Mouse (Mus musculus) liver (tissue): ENCODE data around the gene Gm11627.
"Not testable (repeated sequence)": the region's sequence is repeated elsewhere in the genome, so short reads cannot be mapped to it uniquely, and the experiment has no call there.

Experiments used
- DNase-seq: peaks from one replicate; pipeline ENCODE4 v3.0.0-alpha.2; 2020; ENCODE audit warnings: mixed read lengths

The Gm11627 gene

DNA sequence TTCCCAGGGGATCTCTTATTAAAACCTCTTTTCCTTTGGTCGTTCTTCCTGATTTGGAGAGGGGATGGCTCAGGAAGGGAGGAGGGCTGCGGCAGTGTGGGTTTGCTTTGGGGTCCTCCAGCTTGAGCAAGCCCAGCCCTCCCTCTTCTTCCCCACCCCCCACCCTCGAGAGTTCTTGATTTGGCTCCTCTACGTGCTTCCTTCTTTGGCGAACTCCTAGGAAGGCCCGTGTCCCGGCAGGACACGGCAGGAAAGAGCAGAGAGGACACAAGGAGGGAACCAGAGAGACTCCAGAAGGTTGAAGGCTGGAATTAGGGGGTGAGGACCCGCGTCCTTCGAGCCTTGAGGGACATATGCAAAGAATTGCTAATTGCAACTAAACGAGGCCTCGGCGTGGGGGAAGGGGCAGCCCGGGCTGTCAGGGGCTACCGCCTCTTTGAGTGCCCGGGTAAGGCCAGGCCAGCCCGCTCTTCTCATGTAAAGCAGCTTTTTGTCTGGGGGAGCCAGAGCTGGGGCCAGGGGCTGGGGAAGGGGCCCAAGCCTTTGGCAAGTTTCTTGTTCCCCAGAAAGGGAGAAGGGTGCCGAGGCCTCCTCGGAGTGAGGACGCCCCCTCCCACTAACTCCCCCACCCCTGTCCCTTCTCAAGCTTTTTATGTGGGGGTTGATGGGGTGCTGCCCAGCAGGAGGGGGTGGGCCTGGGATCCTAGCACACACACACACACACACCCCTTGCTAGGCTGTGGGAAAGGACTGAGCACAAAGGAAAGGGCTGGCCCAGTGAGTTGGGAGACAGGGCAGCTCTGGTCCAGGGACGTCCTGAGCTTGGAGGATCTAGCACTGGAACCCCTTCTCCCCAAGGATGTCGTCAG lies at the start of gene Gm11627:
Gene Gm11627 (minus strand): TSS at position 297 of the 869 bp plus-strand sequence.
- DNase-seq = peak; percentile 17

DNA sequence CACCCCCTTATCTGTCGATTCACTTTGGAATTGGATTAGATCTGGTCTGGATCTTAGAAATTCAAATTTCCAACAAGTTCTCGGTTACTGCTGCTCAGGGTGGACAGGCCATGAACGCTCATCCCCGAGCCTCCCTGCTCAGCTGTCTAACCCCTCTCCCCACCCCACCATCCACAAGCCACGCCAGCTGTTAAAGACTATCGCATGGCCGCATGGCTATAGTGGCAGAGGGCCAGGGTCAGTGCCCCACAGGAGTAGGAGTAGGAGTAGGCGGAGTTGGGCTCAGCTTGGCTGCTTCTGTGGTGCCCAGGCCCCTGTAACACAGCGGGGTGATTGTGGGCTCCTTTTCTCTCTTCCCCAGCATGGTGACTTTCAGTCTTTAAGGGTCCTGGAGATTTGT lies 49.3 kb upstream of the Gm11627 start:
- no peak for DNase-seq

DNA sequence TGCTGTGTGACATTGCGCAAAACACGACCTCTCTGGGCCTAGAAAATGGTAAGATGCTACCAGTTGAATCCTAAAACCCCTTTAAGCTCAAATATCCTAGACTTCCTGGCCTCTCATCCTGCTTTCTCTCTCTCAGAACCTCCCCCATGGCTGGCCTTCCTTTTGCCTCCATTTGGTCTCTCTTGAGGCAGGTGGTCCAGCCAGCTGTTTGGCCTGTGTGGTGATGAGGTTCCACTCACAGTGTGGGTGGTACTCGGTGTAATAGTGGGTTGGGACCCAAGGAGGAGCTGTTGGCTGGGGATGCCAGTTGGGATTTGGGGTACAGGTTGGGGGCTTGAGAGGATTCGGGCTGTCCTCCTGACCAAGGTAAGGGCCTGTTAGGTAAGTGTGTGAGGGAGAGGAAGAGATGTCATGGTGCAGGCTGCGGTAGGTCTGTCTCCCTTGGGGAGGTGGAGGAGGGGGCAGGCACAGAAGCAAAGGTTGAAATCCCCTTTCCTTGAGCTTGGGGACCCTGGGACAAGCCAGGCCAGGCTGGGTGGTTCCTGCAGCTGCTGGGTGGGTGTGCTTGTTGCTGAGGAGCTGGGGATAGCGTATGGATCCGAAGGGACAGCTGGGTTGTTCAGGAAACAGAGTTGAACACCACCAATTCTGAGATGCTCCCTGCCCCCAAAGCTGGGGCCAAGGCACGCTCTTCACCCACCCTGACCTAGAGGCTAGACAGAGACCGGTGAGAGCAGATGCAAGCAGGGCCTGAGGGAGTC lies 48.1 kb upstream of the Gm11627 start:
- no peak for DNase-seq

DNA sequence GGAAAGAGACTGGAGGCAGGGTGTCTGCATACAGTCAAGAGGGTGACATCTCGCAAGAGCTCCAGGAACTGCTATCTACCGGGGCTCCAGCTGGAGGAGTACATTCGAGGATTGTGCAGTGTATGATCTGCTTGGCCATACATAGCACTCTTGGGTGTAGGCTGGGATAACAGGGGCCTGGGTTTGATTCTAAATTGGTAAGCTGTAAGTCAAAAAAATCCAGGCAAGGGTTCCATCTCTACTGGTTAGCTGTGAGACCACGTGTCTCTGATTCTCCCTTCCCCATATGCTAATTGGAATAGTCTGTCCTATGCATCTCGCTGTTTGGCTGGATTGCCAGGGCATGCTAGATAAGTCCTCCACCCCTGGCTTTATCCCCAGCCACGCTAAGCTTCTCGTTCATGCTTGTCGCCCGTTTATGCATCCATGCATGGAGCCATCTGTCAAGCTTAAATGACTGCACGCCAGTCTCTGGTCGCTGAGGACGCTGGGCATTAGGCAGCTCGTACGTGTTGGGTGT lies 45.7 kb upstream of the Gm11627 start:
- DNase-seq = no peak

DNA sequence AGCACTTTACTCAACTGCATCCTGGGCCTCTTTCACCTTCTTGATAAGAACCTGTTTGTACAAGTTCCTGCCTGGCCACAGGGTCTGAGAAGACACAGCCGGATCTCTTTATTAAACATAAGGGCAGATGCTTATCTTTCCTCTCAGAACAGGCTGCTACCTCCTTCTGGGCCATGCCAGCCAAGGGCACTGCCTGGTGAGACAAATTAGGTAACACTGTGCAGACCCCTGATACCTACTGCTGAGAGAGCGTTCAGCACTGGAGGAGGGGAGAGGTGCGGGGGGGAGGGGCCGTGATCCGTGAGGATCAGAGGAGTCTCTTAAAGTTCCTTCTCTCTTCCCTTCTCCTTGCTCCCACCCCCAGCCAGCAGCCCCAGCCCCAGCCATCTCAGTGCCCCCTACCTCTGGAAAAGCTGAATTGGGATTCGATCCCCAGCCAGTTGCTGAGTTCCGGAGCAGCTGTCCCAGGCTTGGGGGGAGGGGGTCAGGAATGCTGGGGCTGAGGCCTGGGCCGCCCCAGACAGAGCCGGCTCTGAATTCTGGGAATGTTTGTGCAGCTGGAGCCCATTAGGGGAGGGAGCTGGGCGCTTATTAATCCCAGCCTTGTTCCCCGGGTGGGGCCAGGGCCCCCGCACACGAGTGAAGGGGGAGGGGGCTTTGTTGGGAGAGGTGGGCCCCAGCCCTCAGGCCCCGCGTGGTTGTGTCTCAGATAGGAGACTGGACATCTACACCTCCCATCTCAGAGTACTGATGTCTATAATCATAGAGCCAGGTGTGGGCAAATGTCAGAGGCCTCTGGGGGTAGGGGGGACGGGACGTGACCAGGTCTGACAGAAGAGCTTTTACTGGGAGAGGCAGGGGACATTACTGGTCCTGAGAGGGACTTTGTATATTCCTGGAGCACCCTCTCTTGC lies 44.9 kb upstream of the Gm11627 start:
- peak; percentile 57 for DNase-seq

DNA sequence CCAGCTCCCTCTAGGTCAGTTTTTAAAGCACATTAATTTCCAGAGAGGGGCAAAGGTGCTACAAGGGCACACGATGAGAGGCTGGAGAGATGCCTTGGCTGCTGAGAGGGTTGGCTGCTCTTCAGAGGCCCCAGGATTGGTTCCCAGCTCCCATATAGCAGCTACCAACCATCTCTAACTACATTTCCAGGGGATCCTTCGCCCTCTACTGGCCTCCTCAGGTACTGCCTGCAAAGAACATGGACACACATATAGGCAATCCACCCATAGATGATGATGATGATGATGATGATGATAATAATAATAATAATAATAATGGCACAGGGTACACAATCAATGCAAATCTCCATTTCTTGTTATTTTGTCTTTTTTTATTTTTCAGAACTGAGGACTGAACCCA lies 40.2 kb upstream of the Gm11627 start:
- no peak for DNase-seq

DNA sequence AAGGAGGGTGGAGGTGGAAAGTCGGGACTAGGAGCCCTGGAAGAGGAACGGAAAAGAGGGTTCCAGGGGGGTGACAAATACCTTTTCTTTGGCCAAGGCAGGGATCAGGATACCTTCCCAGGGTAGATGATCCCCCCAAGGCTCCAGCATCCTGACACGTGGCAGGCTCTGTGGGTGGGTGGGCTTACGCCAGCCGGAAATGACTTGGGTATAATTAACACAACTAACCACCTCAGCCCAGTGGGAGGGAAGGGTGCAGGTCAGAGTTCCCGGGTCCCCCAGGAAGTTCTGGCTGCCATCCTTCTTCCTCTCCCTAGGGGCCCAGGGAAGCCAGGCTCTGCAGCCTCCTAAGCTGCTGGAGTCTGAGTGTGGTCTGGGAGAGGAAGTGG lies 32.0 kb upstream of the Gm11627 start:
- DNase-seq = no peak

DNA sequence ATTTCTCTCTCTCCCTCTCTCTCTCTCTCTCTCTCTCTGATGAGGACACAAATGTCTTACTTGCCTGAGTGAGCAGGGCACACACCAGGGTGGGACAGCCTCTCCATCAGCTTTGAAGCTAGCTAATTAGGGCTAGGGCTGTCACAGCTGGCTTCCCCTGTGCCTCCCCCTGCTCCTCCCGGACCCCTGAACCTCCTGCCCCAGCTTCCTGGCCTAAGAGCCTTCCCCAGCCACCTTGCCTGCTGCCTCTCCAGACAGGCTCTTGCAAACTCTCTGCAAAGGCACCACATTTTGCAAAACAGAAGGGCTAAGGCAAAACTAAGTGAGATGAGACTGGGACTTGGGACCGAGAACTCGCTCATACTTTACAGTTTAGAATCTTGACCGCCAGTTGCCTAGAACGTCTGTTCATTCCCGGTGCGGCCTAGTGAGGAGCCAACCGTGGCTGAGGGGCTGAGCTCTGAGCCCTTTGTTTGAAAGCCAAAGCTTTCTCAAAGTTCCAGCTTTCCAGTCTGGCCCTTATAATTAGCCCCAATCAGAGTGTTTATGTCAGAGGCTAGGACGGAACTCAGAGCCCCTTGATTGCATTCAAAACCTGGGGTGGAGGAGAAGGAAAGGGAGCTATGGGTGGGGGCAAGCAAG lies 31.5 kb upstream of the Gm11627 start:
- DNase-seq = no peak

DNA sequence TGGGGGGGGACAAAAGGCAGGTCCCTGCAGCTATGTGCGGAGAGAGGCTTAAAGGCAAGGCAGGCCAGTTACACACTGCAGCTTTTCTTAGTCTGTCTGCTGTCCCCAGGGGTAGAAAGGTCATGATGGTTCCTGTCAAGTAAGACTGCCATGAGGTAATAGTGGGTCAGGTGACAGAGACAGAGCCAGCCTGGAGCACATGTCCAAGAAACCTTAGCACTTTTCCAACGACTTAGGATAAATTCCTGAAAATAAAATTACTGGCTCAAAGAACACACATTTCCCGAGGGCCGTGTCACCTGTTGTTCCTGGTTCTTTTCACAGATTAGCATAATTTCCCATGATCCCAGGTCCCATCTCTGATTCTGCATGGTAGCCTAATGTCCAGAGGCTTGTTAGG lies 31.0 kb upstream of the Gm11627 start:
- no peak for DNase-seq

DNA sequence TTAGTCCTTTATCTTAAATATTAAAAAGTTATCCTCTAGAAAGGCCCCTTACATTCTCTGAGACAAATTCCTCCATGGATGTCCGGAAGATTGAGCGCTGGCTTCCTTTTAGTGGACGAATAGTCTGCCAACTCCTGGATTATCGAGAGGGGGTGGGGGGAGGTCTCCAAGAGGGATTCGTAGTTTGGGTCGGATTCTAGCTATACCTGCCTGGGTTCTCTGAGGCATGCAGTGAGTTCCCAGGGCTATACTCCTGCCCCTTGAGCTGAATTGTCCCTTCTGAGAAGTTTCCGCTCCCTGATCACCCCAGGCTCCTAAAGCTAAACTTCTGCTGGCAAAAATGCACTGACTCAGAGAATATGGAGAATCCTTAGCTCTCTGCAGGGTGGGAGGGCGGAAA lies 30.2 kb upstream of the Gm11627 start:
- DNase-seq = no peak

DNA sequence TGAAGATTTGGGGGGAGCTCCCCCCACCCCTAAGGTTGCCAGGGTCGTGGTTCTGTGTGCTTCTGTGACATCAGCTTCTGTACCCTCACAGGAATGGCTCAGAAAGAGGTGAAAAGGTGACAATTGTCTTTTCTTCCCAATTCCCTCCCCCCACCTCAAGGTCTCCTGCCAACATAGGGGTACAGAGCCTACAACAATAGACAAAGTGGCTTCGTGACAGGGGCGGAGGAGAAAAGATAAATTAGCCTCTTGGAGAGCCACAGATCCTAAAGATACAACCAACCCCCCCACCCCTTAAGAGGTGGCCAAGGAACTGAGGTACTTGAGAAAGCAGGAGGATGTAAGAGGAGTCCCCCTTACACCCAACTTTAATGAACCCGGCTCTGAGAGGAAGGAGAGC lies 29.4 kb upstream of the Gm11627 start:
- DNase-seq = no peak

DNA sequence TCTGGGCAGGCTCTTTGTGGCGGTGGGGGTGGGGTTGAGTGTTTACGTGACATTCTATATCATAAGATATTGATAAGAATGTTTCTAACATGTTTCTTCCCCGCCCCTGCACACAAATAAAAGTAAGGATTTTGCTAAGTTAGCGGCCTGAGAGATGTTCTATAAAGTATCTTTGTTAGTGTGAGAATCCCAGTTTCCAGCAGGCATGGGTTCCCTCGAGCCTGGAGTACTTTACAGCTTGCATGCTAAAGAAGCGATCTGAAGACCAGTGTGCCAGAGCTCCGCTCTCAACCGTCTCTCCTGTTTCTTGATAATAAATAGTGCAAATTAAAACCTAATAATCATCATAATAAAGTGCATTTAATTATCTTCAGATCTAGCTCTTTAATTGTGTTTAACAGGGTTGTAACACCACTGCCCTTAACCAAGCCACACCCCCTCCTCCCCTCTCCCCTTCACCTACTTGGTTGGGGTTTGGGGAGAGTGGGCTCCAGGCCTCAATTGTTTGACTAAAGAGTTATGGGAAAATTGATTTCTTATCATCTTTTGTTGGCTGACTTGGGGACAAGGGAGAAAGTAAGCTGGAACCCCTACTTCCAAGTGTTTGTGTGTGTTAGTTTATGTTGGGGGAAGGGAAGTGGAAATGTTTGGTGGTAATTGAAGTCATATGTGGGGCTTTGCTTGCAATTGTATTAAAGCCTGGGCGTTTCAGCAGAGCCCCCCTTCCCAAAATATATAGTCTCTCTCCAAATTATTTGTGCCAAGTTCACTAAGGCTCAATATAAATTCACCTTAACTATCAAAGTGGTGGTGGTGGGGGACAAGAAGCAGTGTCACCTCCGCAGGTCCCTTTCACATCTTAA lies 28.7 kb upstream of the Gm11627 start:
- no peak for DNase-seq

DNA sequence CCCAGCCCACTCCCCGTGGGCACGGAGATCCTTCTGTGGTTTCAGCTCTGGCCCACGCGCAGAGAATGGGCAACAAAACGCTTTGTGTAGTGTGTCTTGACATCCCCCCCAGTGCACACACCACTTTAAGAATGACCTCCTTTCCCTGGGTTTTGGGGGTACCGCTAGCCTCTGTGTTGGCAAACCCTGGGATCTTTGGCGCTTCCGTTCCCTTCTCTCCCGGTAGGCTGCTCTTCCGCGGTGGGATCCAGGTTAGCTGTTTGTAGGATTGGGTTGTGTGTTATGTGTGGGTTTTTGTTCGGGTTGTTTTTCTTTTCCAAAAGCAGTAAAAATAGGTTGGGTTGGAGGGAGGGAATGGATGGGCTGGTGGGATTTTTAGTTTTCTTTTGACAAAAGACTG lies 27.9 kb upstream of the Gm11627 start:
- not testable (repeated sequence) for DNase-seq

DNA sequence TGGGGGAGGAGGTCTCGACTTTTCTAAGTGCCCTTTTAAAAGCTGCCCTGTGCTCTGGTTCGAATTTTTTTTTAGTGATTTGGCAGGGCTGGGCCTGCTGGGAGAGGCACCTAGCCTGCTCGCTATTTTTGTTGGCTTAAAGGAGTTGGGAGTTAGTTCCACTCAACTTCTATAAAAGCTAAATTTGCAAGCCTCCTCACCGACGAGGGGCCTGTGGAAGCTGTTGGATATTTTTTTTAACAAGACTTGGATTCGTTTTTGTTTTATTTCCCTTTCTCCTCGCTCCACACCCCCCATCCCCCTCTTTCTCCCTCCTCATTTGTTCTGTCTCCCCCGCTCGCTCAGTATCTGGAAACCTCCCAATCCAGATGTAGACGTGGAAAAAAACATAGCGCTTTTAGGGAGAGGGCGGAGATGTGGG lies 27.5 kb upstream of the Gm11627 start:
- no peak for DNase-seq

DNA sequence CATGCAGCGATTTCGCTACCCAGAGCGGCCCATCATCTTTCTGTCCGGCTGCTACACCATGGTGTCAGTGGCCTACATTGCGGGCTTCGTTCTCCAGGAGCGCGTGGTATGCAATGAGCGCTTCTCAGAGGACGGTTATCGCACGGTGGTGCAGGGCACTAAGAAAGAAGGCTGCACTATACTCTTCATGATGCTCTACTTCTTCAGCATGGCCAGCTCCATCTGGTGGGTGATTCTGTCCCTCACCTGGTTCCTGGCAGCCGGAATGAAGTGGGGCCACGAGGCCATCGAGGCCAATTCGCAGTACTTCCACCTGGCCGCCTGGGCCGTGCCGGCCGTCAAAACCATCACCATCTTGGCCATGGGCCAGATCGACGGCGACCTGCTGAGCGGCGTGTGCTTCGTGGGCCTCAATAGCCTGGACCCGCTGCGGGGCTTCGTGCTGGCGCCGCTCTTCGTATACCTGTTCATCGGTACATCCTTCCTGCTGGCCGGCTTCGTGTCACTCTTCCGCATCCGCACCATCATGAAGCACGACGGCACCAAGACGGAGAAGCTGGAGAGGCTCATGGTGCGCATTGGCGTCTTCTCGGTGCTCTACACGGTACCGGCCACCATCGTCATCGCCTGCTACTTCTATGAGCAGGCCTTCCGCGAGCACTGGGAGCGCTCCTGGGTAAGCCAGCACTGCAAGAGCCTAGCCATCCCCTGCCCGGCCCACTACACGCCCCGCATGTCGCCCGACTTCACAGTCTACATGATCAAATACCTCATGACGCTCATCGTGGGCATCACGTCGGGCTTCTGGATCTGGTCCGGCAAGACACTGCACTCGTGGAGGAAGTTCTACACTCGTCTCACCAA lies 26.5 kb upstream of the Gm11627 start:
- peak; percentile 13 for DNase-seq

DNA sequence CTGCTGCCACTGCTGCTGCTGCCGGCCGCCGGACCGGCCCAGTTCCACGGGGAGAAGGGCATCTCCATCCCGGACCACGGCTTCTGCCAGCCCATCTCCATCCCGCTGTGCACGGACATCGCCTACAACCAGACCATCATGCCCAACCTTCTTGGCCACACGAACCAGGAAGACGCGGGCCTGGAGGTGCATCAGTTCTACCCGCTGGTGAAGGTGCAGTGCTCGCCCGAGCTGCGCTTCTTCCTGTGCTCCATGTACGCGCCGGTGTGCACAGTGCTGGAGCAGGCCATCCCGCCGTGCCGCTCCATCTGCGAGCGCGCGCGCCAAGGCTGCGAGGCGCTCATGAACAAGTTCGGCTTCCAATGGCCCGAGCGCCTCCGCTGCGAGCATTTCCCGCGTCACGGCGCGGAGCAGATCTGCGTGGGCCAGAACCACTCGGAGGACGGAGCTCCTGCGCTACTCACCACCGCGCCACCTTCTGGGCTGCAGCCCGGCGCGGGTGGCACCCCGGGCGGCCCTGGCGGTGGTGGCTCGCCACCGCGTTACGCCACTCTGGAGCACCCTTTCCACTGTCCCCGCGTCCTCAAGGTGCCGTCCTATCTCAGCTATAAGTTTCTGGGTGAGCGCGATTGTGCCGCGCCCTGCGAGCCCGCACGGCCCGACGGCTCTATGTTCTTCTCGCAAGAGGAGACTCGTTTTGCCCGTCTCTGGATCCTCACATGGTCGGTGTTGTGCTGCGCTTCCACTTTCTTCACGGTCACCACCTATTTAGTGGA lies 25.7 kb upstream of the Gm11627 start:
- peak; percentile 18 for DNase-seq

DNA sequence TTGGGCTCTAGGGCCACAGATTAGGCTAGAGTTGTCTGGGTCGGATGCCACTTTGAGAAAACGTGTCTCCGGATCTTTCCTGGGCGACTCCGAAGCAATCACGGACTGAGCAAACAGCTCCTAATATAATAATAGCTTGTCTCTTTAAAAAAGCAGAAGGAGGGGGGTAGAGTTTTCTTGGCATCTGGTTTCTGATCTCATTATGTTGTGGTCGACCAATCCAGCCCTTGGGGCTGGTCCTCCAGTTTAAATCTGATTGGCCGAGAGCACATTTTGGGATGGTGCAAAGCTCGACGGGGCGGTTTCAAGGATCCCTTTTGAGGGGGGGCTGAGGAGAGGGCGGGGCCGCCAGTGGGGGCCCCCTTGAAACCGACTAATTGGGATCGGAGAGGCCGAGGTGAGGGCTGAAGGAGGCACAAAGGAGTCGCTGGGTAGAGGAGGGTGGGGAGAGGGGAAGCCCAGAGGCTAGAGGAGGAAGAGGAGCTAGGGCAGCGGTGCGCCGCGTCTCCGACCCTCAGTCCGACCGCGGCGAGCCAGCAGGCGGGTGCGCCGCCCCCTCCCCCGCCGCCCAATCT lies 24.8 kb upstream of the Gm11627 start, which contains the start of gene Fzd2:
Gene Fzd2 (plus strand): TSS at position 387 of the 575 bp plus-strand sequence.
- DNase-seq = peak; percentile 77

DNA sequence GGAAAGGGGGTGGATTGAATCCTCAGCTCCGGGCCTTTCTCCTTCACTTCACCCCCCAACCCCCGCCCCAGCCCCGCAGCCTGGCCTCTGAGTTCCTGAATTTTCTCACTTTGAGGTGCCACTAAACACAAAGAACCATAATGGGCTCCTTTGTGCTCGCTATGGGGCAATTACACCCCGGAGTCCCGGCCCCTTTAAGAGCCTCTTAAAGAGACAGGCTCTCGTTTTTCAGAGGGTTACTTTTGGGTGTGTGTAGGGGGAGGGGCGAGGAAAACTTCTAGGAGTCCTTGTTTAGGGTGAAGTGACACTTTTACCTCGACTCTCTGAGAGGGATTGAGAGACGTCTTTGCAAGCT lies 24.2 kb upstream of the Gm11627 start:
- peak; percentile 25 for DNase-seq
